Mouse (Mus musculus) ZHBTc4 (cell line): Measurements from ENCODE around the gene Neurl4.
"Not testable (repeated sequence)": the region's sequence is repeated elsewhere in the genome, so short reads cannot be mapped to it uniquely, and the experiment has no call there.

Experiments used
- DNase-seq: peaks from one replicate; pipeline ENCODE4 v3.0.0-alpha.2; 2011; ENCODE audit warnings: low read depth, low spot score

The Neurl4 gene

DNA sequence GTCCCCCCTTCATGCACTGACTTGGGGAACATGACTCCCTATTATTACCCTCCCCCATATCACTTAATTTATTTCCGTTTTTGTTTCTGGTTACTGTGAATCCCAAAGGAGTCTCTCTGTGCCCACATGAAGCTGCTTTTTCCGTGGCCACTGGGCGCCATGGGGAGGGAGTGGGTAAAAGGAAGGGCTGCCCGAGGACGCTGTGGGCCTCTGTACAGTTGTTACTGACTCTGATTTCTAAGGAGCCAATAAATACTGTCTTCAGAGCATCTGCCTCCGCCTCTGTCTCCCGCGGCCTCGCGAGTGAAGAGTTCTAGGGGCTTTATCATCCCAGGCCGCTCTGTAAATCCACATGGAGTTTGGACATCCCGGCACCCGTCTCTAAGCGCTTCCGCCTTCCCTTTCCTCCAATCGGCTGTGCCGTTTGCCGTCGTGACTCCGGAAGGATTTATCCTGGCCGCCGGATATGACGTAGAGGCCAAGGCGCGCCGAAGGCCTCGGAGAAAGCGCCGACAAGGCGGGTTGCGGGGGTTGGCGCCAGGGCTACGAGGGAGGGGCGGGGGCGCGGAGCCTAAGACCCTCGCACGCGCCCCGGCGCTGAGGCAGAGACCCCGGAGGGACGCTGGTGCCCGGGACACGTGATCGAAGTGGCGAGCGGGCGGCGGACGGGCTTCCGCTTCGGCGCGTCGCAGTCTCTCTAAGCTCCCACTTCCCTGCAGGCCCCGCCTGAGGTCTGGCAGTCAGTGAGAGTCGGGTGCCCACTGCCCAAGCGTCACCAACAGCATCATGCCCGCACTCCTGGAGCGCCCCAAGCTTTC is 12.9 kb downstream of the Neurl4 start, which contains the start of gene Gps2:
TSS of gene Gps2 (plus strand) at position 335 of the 818 bp plus-strand sequence.
- peak; percentile 97 for DNase-seq

GRCm38 (mm10) chr11:69914372-69914764 is 13.5 kb downstream of the Neurl4 start:
- DNase-seq = peak; percentile 80

DNA sequence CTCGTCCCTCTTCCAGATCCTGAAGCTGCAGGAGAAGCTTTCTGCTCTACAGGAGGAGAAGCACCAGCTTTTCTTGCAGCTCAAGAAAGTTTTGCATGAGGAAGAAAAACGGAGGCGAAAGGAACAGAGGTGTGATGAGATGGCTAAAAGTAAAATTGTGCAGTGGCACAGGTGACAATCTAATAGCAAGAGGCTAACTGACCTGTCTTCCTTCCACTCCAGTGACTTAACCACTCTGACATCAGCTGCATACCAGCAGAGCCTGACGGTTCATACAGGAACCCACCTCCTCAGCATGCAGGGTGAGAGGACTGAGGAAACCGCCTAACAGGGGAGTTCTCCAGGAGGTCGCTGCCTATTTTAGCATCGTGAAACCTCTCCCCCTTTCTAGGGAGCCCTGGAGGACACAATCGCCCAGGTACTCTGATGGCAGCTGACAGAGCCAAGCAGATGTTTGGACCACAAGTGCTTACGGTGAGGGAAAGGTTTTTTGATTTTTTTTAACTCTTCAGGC is 14.1 kb downstream of the Neurl4 start:
- DNase-seq = no peak

DNA sequence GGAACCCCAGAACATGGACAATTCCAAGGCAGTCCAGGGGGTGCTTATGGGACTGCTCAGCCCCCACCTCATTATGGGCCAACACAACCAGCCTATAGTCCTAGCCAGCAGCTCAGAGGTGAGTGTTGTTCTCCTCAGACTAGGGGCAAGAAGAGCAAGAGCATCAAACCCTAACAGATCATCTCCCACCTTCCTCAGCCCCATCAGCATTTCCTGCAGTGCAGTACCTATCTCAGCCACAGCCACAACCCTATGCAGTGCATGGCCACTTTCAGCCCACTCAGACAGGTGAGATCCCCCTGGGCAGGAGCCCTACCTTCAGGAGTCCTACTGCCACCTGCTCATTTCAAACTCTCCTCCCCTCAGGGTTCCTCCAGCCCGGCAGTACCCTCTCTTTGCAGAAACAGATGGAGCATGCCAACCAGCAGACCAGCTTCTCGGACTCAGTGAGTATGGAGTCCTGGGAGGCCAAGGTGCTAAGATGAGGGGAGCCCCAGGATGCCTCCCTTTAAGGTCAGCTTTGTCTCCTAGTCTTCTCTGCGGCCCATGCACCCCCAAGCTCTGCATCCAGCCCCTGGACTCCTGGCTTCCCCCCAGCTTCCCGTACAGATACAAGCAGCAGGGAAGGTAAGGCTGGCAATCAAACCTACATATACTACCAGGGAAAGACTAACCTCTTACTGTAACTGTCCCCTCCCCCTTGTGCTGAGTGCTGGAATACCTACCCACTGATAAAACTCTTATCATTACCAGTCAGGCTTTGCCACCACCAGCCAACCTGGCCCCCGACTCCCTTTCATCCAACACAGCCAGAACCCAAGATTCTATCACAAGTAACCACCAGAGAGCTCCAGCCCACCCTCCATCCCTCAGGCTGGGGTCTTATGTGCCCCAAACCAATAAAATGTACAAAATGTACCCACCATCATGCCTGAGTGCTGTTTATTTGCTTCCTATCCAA is 15.1 kb downstream of the Neurl4 start:
- DNase-seq = no peak

DNA sequence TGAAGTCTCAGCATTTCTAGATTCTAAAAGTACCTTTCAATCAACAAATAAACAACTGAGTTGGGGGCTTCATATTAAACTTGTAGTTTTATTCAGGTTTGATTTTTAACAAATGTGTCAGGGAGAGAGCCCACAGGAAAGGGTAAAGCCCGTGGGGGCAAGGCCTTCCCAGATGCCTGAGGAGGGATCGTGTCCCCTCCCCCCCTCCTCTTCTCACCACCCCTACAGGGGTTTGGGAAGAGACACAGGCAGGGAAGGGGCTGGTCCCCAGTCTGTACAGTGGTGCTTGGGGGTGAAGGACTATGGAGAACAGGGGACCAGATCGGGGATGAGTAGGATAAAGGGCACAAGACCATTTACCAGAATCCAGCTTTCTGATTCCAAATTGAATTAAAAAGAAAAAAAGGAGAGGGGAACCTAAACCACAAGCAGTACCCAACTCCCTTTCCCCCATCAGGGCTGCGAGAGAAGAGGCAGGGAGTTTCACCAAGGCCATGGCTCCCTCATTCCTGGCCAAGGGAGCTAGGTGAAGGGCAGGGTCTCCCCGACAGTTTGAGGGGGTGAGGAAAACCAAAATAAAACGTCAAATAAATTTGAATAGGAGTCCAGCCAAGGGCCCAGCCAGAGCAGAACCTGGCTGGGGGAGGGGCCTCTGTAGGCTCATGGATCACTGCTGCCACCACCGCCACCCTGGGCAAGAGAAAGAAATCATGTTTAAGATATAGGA is 15.9 kb downstream of the Neurl4 start:
- not testable (repeated sequence) for DNase-seq

- DNase-seq = no peak
Observed at GRCm38 (mm10) chr11:69917379-69917948, 16.6 kb downstream of the Neurl4 start.

GRCm38 (mm10) chr11:69918118-69918517 is 17.2 kb downstream of the Neurl4 start:
- DNase-seq = no peak

DNA sequence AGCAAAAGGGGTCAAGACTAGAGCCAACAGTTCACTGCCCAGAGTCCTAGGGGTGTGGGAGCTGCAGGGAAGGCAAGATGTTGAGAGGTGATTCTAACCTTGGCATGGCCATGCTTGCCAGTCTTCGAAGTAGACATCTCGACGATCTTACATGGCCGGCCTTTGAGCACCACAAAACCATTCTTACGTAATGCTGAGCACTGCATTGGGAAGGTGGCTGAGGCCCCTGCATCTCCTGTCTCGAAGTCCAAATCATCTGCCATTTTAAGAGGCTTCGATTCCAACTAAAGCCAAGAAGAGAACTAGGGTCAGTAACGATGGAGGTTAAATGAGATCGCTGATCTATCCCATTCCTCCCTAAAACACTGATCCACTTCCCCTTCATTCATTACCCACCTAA is 18.2 kb downstream of the Neurl4 start:
- no peak for DNase-seq

- DNase-seq = peak; percentile 94
Observed at GRCm38 (mm10) chr11:69919661-69920265, 18.9 kb downstream of the Neurl4 start.

DNA sequence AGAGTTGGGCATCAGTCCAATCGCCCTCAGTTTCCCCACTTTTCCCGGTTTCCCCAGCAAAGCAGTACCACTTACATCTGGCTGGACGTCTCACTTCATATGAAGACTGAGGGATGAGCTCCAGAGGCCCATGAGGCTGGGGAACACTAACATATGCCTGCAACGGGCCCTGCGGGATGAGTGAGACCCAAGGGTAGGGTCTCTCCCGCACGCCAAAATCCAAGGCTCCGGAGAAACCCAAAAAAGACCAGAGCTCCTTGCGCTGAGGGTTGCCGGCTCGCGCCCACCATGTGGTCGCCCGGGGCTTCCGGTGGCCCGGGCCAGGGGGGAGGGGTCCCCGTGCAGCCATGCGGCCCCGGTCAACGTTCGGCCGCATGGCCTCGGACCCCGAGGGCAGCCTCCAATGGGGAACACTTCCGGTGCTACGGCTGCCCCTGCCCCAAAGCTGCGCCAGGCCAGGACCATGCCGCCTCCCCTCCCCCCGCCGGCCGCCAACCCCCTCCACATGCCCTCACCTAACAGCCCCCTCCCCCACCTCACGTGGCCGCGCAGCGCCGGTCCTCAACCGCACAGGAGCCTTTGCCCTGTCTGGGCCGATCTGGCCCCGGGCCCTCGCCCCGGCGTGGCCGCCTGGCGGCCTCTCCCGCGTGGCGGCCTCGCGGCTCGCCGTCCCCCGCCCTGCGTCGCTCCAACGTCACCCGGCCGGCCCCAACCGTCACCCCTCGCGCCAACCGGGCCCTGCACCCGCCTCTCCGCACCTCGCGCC is 19.6 kb downstream of the Neurl4 start:
- peak; percentile 77 for DNase-seq

DNA sequence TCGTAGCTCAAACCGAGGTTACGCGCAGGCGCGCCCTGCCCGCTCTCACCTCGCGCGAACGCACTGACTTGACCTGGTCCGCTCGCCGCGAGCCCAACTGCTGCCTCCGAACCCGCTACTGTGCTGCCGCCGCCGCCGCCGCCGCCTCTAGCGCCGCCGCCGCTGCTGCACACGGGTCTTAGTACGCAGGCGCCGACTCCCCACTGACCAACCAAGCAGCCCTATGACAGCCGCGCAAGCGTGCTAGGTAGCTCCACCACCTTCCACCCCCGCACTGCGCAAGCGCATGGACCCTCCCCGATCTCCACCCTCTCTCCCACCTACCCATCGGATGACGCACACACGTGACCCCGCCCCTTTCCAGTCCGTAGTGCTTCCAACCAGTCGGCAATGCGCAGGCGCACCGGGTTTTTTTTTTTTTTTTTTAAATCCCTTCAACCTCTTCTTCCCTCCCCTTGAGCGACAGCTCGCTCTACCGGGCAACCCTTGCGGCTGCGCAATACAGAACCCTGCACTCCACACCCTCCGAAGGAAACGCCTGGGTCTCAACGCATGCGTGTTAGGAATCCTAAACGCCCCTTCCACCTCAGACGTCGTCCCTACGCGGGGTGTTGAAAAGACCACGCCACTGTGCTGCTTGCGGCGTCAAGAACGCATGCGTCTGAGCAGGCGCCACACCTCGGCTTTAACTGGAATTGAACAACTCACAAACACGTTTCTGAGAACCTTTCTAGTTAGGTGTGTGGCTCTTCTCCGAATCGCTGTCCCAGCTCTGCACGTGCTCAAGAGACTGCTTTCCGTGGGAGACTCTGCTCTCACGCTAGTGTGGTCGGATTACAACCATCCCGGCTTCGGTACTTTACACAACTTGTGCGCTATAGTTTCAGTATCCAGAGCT is 20.5 kb downstream of the Neurl4 start, which contains the start of gene Eif5a:
TSS of gene Eif5a (minus strand) at position 845 of the 898 bp plus-strand sequence.
- DNase-seq = peak; percentile 100

- DNase-seq = no peak
Observed at GRCm38 (mm10) chr11:69922012-69922756, 21.3 kb downstream of the Neurl4 start.

GRCm38 (mm10) chr11:69922796-69923195 is 21.9 kb downstream of the Neurl4 start:
- DNase-seq = no peak

DNA sequence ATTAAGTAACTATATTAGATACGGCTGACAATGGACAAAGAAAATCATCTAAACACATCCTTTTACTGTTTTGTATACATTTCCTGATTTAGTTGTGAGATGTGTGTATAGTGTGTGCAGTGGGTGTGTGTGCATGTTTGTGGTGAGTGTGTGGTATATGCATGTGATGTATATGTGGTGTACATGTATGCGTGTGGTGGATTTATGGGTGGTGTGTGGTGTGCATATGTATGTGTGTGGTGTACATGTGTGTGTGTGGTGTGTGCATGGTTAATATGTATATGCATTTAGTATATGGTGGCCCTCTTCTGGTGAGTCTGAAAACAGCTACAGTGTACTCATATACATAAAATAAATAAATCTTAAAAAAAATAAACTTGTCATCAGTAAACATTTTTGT is 26.6 kb downstream of the Neurl4 start:
- DNase-seq = no peak

DNA sequence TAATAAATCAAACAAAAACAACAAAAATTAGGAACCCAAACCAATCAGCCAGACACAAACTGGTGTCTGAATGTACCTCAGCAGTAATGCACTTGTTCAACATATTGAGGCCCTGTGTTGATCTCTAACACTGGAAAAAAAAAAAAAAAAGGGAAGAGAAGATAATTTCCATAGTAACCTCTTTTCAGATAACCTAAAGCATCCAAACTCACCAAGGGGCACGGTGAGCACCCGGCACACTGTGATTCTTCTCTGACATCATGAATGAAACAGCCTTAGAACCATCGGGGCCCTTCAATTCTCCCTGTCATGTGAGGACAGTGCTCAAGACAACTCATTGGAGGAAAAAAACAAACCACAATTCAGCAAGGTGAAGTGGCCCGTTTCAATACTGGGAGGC is 28.8 kb downstream of the Neurl4 start:
- no peak for DNase-seq

DNA sequence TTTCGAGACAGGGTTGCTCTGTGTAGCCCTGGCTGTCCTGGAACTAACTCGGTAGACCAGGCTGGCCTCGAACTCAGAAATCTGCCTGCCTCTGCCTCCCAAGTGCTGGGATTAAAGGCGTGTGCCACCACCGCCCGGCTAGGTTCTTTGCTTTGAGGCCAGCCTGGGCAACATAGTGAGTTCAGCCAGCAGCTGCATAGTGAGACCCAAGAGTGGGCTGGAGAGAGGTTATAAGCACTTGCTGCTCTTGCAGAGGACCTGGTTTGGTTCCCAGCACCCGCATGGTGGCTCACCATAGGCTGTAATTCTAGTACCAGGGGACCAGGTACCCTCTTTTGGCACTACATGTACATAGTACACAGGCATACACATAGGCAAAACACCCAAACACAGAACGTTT is 29.3 kb downstream of the Neurl4 start:
- DNase-seq = not testable (repeated sequence)

DNA sequence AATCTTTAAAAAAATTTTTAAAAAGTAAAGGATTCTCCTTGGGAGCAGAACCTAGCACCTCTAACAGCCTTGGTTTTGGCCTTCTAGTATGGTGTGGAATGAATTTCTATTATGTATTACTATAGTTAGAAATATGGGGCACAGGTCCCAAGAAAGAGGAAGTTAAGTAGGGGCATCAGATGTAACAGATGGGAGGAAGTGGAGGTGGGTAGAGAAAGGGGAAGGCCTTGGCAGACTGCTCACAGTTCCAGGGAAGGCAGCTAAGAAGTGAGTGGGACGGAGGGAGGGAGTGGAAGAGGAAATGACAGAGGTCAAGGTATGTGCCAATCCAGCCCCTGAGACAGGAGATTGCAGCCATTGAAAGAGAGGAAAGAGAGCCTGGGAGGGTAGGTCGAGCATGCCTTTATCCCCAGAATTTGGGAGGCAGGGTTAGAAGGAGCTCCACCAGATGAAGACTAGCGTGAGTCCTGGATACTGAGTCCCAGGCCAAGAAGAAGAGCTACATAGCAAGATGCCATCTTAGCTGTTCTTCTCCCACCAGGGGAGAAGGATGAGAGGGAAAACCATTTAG is 30.2 kb downstream of the Neurl4 start:
- no peak for DNase-seq

- DNase-seq = no peak
Observed at GRCm38 (mm10) chr11:69931769-69932168, 30.9 kb downstream of the Neurl4 start.
